Mouse (Mus musculus) hindbrain, embryonic 14.5 days (tissue): ENCODE data around the gene Lix1l. TPM values are rescaled to one million over a fixed set of nuclear protein-coding genes. Genes with fewer than 3 reads are reported as not detected.
"Not testable (repeated sequence)": the region's sequence is repeated elsewhere in the genome, so short reads cannot be mapped to it uniquely, and the experiment has no call there.

ENCODE experiments used
- ATAC-seq: fragments of 200-750 bp; cut with Nextera tagmentation; 2 replicates; pipeline ENCODE4 v1.8.0; 2017; ENCODE audit warnings: moderate number of reproducible peaks, mild to moderate bottlenecking, moderate TSS enrichment, moderate library complexity; ENCODE audit not compliant: low FRiP score
- DNase-seq: peaks from one replicate; pipeline ENCODE4 v3.0.0-alpha.2; 2015; ENCODE audit warnings: low spot score
- H3K27ac ChIP-seq: fragments of 300-500 bp; sonication (generic); 2 replicates; pipeline ENCODE4 v1.5.1; 2014; ENCODE audit warnings: mild to moderate bottlenecking, moderate library complexity
- H3K27me3 ChIP-seq: fragments of 300-500 bp; sonication (generic); 2 replicates; pipeline ENCODE4 v1.6.1; 2014; ENCODE audit warnings: mild to moderate bottlenecking, low read length, mixed read lengths; ENCODE audit not compliant: control insufficient read depth, insufficient read depth
- H3K36me3 ChIP-seq: fragments of 300-500 bp; sonication (generic); replicated peaks from 2 replicates; pipeline ENCODE4 v1.6.1; 2014; ENCODE audit not compliant: control insufficient read depth, insufficient read depth
- H3K4me1 ChIP-seq: fragments of 300-500 bp; sonication (generic); replicated peaks from 2 replicates; pipeline ENCODE4 v1.6.1; 2014; ENCODE audit warnings: antibody characterized with exemption, low read length, mixed read lengths; ENCODE audit not compliant: control insufficient read depth, insufficient read depth
- H3K4me2 ChIP-seq: fragments of 300-500 bp; sonication (generic); replicated peaks from 2 replicates; pipeline ENCODE4 v1.6.1; 2014; ENCODE audit warnings: mild to moderate bottlenecking, moderate library complexity
- H3K4me3 ChIP-seq: fragments of 300-500 bp; sonication (generic); replicated peaks from 2 replicates; pipeline ENCODE4 v1.5.1; 2014; ENCODE audit warnings: mild to moderate bottlenecking, low read length
- H3K9ac ChIP-seq: fragments of 300-500 bp; sonication (generic); 2 replicates; pipeline ENCODE4 v1.6.1; 2014
- H3K9me3 ChIP-seq: fragments of 300-500 bp; sonication (generic); 2 replicates; pipeline ENCODE4 v1.6.1; 2016; ENCODE audit warnings: low read length; ENCODE audit not compliant: control insufficient read depth
- WGBS: fragments of 180-500 bp; shearing (Covaris S2); extraction: QIAGEN DNeasy Blood & Tissue Kit; methylation state at CpG from one replicate; pipeline ENCODE4 v1.1.7; 2014; 5-methylcytosine and 5-hydroxymethylcytosine counted together
- polyA plus RNA-seq: library from polyadenylated mRNA; unstranded; fragments of >200 nt; fragmentation: Nextera tagmentation; extraction: Ambion mirVana; gene quantifications from 2 replicates; pipeline ENCODE4 v1.2.1, GENCODE M21; 2014

Lix1l gene
- polyA plus RNA-seq, 1 experiment from 2014 or later, result 6.1 TPM

GRCm38 (mm10) chr3:96663432-96664239, 62.7 kb downstream of the Lix1l start:
- DNase-seq (peak; percentile 90), ATAC-seq (peak; percentile 84)
- Histone ChIP-seq H3K36me3 (no peaks in the 10 kb centered on the region), H3K9me3 (no peaks in the 10 kb centered on the region), H3K4me2 (peak overlapping the region; percentile 60), H3K27ac (peak overlapping the region; percentile 45; the same call in 1 of the 2 replicates), H3K4me3 (peak overlapping the region; percentile 22), H3K9ac (peak overlapping the region; percentile 50), H3K4me1 (0 out of 2 replicates have a peak, but pooled peaks cover 10% of the 10 kb centered on the region), H3K27me3 (no peaks in the 10 kb centered on the region)
- WGBS, result 6% methylated on average over 17 of the region's 18 CpGs

DNA sequence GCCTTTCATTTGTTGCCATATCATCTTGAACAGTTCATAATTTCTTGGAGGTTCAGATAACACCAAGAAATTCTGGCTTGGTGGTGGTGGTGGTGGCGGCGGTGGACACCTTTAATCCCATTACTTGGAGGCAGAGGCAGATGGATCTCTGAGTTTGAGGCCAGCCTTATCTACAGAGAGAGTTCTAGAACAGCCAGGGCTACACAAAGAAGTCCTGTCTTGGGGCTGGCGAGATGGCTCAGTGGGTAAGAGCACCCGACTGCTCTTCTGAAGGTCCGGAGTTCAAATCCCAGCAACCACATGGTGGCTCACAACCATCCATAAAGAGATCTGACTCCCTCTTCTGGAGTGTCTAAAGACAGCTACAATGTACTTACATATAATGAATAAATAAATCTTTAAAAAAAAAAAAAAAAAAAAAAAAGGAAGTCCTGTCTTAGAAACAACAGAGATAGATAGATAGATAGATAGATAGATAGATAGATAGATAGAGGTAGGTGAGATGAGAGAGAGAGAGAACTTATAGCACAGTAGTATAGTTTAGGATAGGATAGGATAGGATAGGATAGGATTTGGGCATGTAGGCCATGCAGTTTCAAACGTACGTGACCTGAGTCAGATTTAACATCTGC, 64.9 kb downstream of the Lix1l start:
- not testable (repeated sequence) for H3K4me1 ChIP-seq, H3K9ac ChIP-seq, H3K4me2 ChIP-seq, DNase-seq, H3K36me3 ChIP-seq, ATAC-seq, H3K27ac ChIP-seq, H3K9me3 ChIP-seq, H3K4me3 ChIP-seq, H3K27me3 ChIP-seq
- WGBS, result 92% methylated on average over 7 of the region's 7 CpGs

GRCm38 (mm10) chr3:96666916-96667315, 66.0 kb downstream of the Lix1l start:
- no peak for DNase-seq
- no peak for ATAC-seq
- Histone ChIP-seq H3K9ac (no peak overlapping the region), H3K36me3 (no peaks in the 10 kb centered on the region), H3K27me3 (peaks cover 9% of the 10 kb centered on the region; the same call in 1 of the 2 replicates), H3K9me3 (no peaks in the 10 kb centered on the region), H3K27ac (no peak overlapping the region), H3K4me3 (no peak overlapping the region), H3K4me1 (peaks cover 10% of the 10 kb centered on the region; the same call in 1 of the 2 replicates), H3K4me2 (no peak overlapping the region)
- 96% methylated on average over 5 of the region's 5 CpGs for WGBS

DNA sequence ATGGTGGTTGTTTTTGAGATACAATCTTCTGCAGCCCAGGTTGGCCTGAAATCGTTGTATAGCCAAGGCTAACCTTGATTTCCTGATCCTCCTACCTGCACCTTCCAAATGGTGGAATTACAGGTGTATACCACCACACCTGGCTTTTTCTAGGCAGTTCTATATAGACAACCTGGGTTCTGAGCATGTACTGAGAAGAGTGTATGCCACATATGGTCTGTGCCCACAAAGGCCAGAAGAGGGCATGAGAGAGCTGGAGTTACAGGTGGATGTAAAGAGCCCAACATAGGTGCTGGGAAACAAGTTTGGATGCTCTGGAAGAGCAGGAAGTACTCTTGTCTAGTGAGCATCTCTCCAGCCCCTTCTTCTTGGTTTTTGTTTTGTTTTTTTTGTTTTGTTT, 66.4 kb downstream of the Lix1l start:
- no peak overlapping the region for H3K4me2 ChIP-seq
- no peak overlapping the region for H3K27ac ChIP-seq
- peaks cover 9% of the 10 kb centered on the region; the same call in 1 of the 2 replicates for H3K27me3 ChIP-seq
- peaks cover 10% of the 10 kb centered on the region; the same call in 1 of the 2 replicates for H3K4me1 ChIP-seq
- ATAC-seq (no peak), DNase-seq (no peak)
- H3K9me3 ChIP-seq, result no peaks in the 10 kb centered on the region
- no peak overlapping the region for H3K4me3 ChIP-seq
- no peak overlapping the region for H3K9ac ChIP-seq
- no peaks in the 10 kb centered on the region for H3K36me3 ChIP-seq
- WGBS, result 52% methylated on average over 1 of the region's 1 CpGs

DNA sequence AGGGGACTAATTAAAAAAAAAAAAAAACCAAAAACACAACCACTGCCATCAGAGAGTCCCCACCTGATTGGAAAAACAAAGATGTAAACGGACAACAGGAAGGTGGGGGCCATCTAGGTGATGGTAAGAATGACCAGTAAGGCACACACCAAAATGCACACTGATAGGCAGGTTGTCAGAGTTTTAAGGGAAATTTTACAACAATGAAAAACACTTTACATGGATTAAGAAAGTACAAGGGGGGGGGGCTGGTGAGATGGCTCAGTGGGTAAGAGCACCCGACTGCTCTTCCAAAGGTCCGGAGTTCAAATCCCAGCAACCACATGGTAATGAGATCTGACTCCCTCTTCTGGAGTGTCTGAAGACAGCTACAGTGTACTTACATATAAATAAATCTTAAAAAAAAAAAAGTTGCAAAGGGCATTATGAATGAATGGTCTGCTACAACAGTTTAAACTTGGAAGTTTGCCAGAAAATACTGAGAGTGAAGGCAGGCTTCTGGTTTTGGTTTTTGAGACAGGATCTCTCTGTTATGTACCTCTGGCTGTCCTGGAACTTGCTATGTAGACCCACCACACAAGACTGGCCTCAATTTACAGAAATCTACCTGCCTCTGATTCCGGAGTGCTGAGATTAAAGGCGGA, 67.6 kb downstream of the Lix1l start:
- Histone ChIP-seq H3K9ac (no peak overlapping the region), H3K4me3 (no peak overlapping the region), H3K27ac (no peak overlapping the region), H3K4me1 (peaks cover 3% of the 10 kb centered on the region; the same call in 1 of the 2 replicates), H3K36me3 (no peaks in the 10 kb centered on the region), H3K9me3 (no peaks in the 10 kb centered on the region), H3K4me2 (no peak overlapping the region), H3K27me3 (peaks cover 9% of the 10 kb centered on the region; the same call in 1 of the 2 replicates)
- no peak for DNase-seq
- WGBS, result 97% methylated on average over 5 of the region's 5 CpGs
- ATAC-seq, result no peak

GRCm38 (mm10) chr3:96669727-96670468, 68.9 kb downstream of the Lix1l start, which contains the start of gene Ankrd35:
Ankrd35 (plus strand) TSS chr3:96670131.
- peak; percentile 67 for DNase-seq
- peak; percentile 94 for ATAC-seq
- WGBS, result 5% methylated on average over 35 of the region's 35 CpGs
- no peaks in the 10 kb centered on the region for H3K9me3 ChIP-seq
- no peak within 1 kb of the TSS for H3K27ac ChIP-seq
- no peaks in the 10 kb centered on the region for H3K36me3 ChIP-seq
- peaks cover 9% of the 10 kb centered on the region; the same call in 1 of the 2 replicates for H3K27me3 ChIP-seq
- H3K9ac ChIP-seq, result peak within 1 kb of the TSS; percentile 36; the same call in 1 of the 2 replicates
- H3K4me3 ChIP-seq, result peak within 1 kb of the TSS; percentile 39
- peak within 1 kb of the TSS; percentile 59 for H3K4me2 ChIP-seq
- no peaks in the 10 kb centered on the region; the same call in 1 of the 2 replicates for H3K4me1 ChIP-seq

DNA sequence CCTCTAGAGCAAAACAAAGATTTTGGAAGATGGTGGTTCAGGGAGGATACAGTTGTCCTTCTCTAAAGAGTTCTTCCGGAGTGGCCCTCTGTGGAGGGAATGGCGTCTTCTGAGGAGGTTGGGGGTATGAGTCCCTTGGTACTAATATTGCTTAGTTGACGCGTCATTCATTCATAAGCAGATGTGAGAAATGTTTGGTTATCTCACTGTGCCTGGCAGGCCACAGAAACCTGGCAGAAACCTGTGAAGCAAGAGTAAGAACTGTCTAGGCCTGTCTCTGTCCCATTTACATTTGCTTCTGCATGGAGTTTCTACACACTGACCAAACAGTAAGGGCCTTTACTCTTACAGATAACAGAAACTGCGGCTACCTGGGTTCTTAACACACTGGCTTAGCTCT, 70.6 kb downstream of the Lix1l start:
- no peaks in the 10 kb centered on the region for H3K9me3 ChIP-seq
- H3K4me2 ChIP-seq, result no peak overlapping the region
- DNase-seq, result no peak
- H3K4me1 ChIP-seq, result no peaks in the 10 kb centered on the region; the same call in 1 of the 2 replicates
- H3K27me3 ChIP-seq, result peaks cover 9% of the 10 kb centered on the region; the same call in 1 of the 2 replicates
- H3K4me3 ChIP-seq, result no peak overlapping the region
- H3K9ac ChIP-seq, result no peak overlapping the region
- no peak for ATAC-seq
- 93% methylated on average over 5 of the region's 5 CpGs for WGBS
- H3K27ac ChIP-seq, result no peak overlapping the region
- H3K36me3 ChIP-seq, result no peaks in the 10 kb centered on the region

- 69% methylated on average over 4 of the region's 4 CpGs for WGBS
- Histone ChIP-seq H3K27ac (no peak overlapping the region), H3K4me1 (no peaks in the 10 kb centered on the region; the same call in 1 of the 2 replicates), H3K9me3 (no peaks in the 10 kb centered on the region), H3K4me2 (no peak overlapping the region), H3K27me3 (peaks cover 9% of the 10 kb centered on the region; the same call in 1 of the 2 replicates), H3K36me3 (no peaks in the 10 kb centered on the region), H3K9ac (no peak overlapping the region), H3K4me3 (no peak overlapping the region)
- ATAC-seq, result no peak
- no peak for DNase-seq
Measured at GRCm38 (mm10) chr3:96673514-96673913, 72.6 kb downstream of the Lix1l start.
